Mouse (Mus musculus): ENCODE data around the gene Cyp4f39. TPM values are rescaled to one million over a fixed set of nuclear protein-coding genes. Genes with fewer than 3 reads are reported as not detected.

Gene Cyp4f39
- polyA plus RNA-seq, 1 experiment: 0.03 TPM

DNA sequence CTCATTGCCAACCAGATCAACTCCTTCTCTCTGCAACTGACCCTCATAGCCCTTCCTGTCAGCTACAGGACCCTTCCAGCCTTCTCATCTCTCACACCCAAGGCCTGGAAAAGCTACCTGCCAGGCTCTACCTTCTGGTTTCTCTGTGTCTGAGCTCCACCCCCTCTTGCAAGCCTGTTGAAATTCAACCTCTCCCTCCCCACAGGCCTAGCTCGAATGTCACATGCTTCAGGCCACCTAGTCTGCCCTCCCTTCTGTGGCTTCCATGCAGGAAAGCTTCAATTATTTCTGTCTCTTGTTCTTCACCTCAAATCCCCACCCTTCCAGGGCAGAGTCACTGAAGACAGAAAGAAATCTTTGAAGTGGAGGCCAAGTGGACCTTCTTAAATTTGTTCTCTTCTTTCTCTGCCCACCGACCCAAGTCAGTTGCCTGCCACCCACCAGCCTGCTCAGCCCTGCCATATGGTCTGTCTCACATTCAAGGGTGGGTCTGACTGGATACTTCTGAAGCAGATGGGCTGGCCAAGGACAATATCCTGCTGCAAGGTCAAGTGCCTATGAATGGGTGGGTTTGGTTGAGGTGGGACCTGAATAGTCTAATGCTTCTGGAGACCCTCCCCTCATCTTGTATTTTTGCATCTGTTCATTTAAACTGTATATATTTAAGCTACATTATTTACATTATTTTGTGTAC lies 1.5 kb upstream of the Cyp4f39 start:
- Histone ChIP-seq H3K4me1 (ENCODE audit: control insufficient read depth) (peaks cover 34% of the 10 kb centered on the region), H3K36me3 (ENCODE audit: control insufficient read depth) (no peaks in the 10 kb centered on the region), H3K4me3 (replicated peaks) (no peak overlapping the region), H3K9me3 (ENCODE audit: control insufficient read depth, low read length) (peaks cover 9% of the 10 kb centered on the region), H3K27me3 (ENCODE audit: control insufficient read depth) (peaks cover 15% of the 10 kb centered on the region)
- TF ChIP-seq GATA1 (IDR thresholded peaks at IDR 0.05; ENCODE audit: low read length) (no peak), TAL1 (IDR thresholded peaks at IDR 0.05; ENCODE audit: low read length) (no peak)

DNA sequence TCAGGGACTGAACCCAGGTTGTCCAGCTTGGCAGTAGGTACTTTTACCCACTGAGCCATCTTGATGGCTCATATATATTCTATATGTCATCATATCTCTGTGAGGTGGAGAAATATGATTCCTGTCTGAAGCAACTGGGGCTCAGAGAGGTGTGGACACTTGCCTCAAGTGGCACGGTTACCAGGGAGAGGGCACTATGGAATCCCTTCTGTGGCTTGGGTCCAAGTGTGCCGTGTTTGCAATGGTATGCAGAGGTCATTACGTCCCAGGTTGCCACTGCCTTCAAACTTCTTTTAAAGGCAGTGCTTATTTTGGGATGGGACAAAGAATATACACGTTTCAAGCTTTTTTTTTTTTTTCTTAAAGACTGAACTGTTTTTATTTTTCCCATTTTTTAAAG lies 1.7 kb downstream of the Cyp4f39 start:
- no peak overlapping the region for H3K4me3 ChIP-seq (replicated peaks)

DNA sequence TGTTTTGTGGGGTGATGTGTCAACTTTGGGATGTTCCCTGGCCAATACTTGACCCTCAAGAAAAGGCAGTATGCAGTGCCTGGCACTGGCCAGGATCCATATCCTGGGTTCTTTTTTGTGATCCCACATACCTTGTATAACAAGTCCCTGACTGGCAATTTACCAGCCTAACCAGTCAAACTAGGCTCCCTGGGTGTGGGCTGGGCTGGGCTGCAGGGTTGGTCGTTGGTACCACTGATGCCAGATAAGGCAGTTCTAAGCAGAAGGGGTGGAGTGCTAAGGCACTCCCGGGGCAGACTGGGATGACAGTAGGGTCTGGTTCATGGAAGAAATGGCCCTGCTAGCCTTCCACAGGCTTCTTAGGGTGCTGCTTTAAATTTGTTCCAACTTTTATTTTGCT lies 2.5 kb downstream of the Cyp4f39 start:
- Histone ChIP-seq H3K4me1 (ENCODE audit: control insufficient read depth) (peaks cover 43% of the 10 kb centered on the region), H3K9me3 (ENCODE audit: control insufficient read depth, low read length) (peaks cover 8% of the 10 kb centered on the region), H3K27me3 (ENCODE audit: control insufficient read depth) (peaks cover 19% of the 10 kb centered on the region), H3K4me3 (replicated peaks) (no peak overlapping the region), H3K36me3 (ENCODE audit: control insufficient read depth) (no peaks in the 10 kb centered on the region)
- no peak for TF ChIP-seq TAL1 (IDR thresholded peaks at IDR 0.05; ENCODE audit: low read length)
- peak; percentile 72 for TF ChIP-seq GATA1 (IDR thresholded peaks at IDR 0.05; ENCODE audit: low read length)

More for the DNA sequence above, 1.7 kb downstream of the Cyp4f39 start:
- no peaks in the 10 kb centered on the region for H3K36me3 ChIP-seq (ENCODE audit: control insufficient read depth)
- H3K27me3 ChIP-seq (ENCODE audit: control insufficient read depth): peaks cover 19% of the 10 kb centered on the region
- TF ChIP-seq TAL1 (IDR thresholded peaks at IDR 0.05; ENCODE audit: low read length): no peak
- no peak for TF ChIP-seq GATA1 (IDR thresholded peaks at IDR 0.05; ENCODE audit: low read length)
- peaks cover 8% of the 10 kb centered on the region for H3K9me3 ChIP-seq (ENCODE audit: control insufficient read depth, low read length)
- peaks cover 43% of the 10 kb centered on the region for H3K4me1 ChIP-seq (ENCODE audit: control insufficient read depth)

DNA sequence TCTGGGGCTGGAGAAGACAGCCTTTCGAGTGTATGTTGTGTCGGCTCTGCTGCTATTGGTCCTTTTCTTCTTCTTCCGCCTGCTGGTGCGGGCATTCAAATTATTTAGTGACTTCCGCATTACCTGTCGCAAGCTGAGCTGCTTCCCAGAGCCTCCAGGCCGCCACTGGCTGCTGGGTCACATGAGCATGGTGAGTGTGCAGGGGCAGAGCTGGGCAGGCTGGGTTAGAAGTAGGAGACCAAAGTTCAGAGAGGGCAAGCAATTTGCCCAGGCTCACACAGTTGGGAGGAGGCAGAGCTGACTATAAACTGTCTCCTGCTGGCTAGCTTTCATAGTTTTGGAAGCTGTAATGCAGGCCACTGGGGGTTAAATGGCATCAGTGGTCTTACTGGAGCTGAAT lies 16.0 kb downstream of the Cyp4f39 start:
- Histone ChIP-seq H3K4me1 (ENCODE audit: control insufficient read depth) (no peaks in the 10 kb centered on the region), H3K4me3 (replicated peaks) (no peak overlapping the region), H3K36me3 (ENCODE audit: control insufficient read depth) (no peaks in the 10 kb centered on the region), H3K9me3 (ENCODE audit: control insufficient read depth, low read length) (no peaks in the 10 kb centered on the region), H3K27me3 (ENCODE audit: control insufficient read depth) (no peaks in the 10 kb centered on the region)
- TF ChIP-seq TAL1 (IDR thresholded peaks at IDR 0.05; ENCODE audit: low read length) (no peak), GATA1 (IDR thresholded peaks at IDR 0.05; ENCODE audit: low read length) (no peak)

DNA sequence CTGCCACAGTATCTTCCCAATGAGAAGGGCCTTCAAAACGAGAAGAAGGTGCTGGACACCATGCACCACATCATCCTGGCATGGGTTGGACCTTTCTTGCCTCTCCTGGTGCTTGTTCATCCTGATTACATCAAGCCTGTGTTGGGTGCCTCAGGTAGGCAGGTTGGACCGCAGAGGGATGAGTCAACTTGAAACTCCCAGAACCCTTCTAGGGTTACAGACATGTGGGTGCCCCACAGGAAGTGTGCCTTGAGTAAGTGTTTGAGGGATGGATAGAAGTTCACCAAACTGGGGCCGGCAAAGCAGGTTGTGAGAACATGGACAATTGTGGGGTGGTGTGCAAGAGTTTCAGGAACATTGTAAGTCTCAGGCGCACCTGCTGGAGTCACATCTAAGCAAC lies 18.3 kb downstream of the Cyp4f39 start:
- Histone ChIP-seq H3K27me3 (ENCODE audit: control insufficient read depth) (no peaks in the 10 kb centered on the region), H3K36me3 (ENCODE audit: control insufficient read depth) (no peaks in the 10 kb centered on the region), H3K4me1 (ENCODE audit: control insufficient read depth) (no peaks in the 10 kb centered on the region; the same call in 1 of the 2 replicates), H3K9me3 (ENCODE audit: control insufficient read depth, low read length) (no peaks in the 10 kb centered on the region), H3K4me3 (replicated peaks) (no peak overlapping the region)
- no peak for TF ChIP-seq GATA1 (IDR thresholded peaks at IDR 0.05; ENCODE audit: low read length)
- TF ChIP-seq TAL1 (IDR thresholded peaks at IDR 0.05; ENCODE audit: low read length): no peak

DNA sequence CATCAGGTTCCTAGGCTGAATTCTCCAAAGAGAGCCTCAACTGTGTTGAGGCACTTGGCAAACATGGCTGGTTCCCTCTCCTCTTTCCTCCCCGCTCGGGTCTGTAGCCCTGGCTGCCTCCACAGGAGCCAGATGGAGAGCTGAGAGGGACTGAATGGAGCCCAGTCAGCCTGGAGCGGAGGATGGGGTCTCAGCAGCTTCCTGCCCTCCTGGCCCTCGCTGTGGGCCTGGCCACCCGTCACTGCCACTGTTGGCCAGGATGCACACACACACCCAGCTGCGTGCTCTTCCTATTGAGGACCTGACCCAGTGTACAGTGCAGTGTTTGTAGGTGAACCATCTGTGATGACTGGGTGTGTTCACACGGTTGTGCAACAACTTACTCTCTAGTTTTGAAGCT lies 19.7 kb downstream of the Cyp4f39 start:
- no peaks in the 10 kb centered on the region for H3K36me3 ChIP-seq (ENCODE audit: control insufficient read depth)
- H3K9me3 ChIP-seq (ENCODE audit: control insufficient read depth, low read length): no peaks in the 10 kb centered on the region
- TF ChIP-seq GATA1 (IDR thresholded peaks at IDR 0.05; ENCODE audit: low read length) (no peak), TAL1 (IDR thresholded peaks at IDR 0.05; ENCODE audit: low read length) (no peak)
- H3K4me3 ChIP-seq (replicated peaks): no peak overlapping the region
- H3K4me1 ChIP-seq (ENCODE audit: control insufficient read depth): no peaks in the 10 kb centered on the region; the same call in 1 of the 2 replicates
- no peaks in the 10 kb centered on the region for H3K27me3 ChIP-seq (ENCODE audit: control insufficient read depth)

DNA sequence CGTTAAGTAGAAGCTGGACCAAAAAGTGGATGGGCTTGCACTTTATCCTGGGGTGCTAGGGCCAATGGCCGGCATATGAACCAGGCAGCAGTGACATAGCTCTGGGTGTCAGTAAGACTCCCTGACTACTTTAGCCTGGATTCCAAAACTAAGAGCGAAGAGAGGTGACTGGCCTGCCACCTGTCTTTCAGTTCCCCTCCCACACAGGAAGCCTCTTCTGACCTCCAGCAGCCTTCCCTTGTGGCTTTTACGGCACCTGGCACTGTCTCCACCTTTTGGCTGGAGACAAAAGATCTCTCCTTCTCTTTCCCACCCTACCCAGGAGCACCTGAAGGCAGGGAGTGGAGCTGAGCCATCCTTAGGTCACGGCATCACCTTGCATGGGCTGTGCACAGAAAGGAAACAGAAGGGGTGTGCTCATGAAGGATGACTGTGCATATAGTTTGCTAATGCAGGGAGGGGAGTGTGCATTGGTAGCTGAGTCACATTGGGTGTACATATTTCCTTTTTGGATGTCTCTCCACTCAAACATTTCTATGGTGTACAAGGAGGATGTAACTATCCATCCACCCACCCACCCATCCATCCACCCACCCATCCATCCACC lies 22.5 kb downstream of the Cyp4f39 start:
- H3K4me3 ChIP-seq (replicated peaks): no peak overlapping the region
- H3K36me3 ChIP-seq (ENCODE audit: control insufficient read depth): no peaks in the 10 kb centered on the region

DNA sequence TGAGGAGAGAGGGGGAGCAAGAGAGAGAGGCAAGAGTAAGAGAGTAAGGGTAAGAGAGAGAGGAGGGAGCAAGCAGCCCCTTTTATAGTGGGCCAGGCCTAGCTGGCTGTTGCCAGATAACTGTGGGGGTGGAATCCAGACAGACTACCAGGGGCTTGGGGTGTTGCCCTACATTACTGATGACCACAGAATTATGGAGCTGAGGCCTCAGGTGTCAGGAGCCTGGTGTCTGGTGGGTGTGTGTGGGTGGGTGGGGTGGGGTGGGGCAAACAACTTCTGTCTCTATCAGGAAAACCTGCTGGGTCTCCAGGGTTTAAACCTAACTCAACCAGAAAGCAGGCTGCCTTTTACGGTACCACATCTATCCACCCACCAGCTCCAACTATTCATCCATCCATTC lies 24.7 kb downstream of the Cyp4f39 start:
- Histone ChIP-seq H3K9me3 (ENCODE audit: control insufficient read depth, low read length) (no peaks in the 10 kb centered on the region), H3K27me3 (ENCODE audit: control insufficient read depth) (peaks cover 11% of the 10 kb centered on the region), H3K4me1 (ENCODE audit: control insufficient read depth) (no peaks in the 10 kb centered on the region; the same call in 1 of the 2 replicates), H3K4me3 (replicated peaks) (no peak overlapping the region), H3K36me3 (ENCODE audit: control insufficient read depth) (no peaks in the 10 kb centered on the region)
- TF ChIP-seq TAL1 (IDR thresholded peaks at IDR 0.05; ENCODE audit: low read length): no peak
- TF ChIP-seq GATA1 (IDR thresholded peaks at IDR 0.05; ENCODE audit: low read length): no peak

More for the DNA sequence above, 22.5 kb downstream of the Cyp4f39 start:
- Histone ChIP-seq H3K4me1 (ENCODE audit: control insufficient read depth) (no peaks in the 10 kb centered on the region; the same call in 1 of the 2 replicates), H3K27me3 (ENCODE audit: control insufficient read depth) (no peaks in the 10 kb centered on the region), H3K9me3 (ENCODE audit: control insufficient read depth, low read length) (no peaks in the 10 kb centered on the region)
- TF ChIP-seq GATA1 (IDR thresholded peaks at IDR 0.05; ENCODE audit: low read length): no peak
- TF ChIP-seq TAL1 (IDR thresholded peaks at IDR 0.05; ENCODE audit: low read length): no peak

DNA sequence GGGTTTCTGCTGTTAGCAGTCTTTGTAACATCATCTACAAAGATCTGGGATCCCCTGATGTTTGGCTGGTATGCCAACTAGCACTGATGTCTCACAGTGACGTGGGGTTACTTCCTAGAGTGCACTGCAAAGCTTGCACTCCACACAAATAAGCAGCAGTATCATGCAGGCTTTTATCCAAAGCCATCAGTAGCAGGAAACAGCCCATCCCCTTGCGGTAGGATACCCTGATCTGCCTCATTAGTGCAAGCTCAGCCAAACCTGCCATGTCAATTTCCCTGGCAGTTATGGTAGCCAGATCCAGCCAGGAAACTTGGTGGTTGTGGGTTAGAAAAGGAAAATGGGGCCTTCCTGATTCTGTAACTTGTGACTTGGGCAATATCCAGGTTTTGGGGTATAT lies 26.2 kb downstream of the Cyp4f39 start:
- Histone ChIP-seq H3K4me1 (ENCODE audit: control insufficient read depth) (no peaks in the 10 kb centered on the region; the same call in 1 of the 2 replicates), H3K9me3 (ENCODE audit: control insufficient read depth, low read length) (no peaks in the 10 kb centered on the region), H3K4me3 (replicated peaks) (no peak overlapping the region), H3K27me3 (ENCODE audit: control insufficient read depth) (peaks cover 20% of the 10 kb centered on the region), H3K36me3 (ENCODE audit: control insufficient read depth) (no peaks in the 10 kb centered on the region)
- TF ChIP-seq TAL1 (IDR thresholded peaks at IDR 0.05; ENCODE audit: low read length) (no peak), GATA1 (IDR thresholded peaks at IDR 0.05; ENCODE audit: low read length) (no peak)
